Mouse (Mus musculus) megakaryocyte, adult 5-6 weeks (primary cell): ENCODE data around the gene Tarbp1. TPM values are rescaled to one million over a fixed set of nuclear protein-coding genes. Genes with fewer than 3 reads are reported as not detected.
"Not testable (repeated sequence)": the region's sequence is repeated elsewhere in the genome, so short reads cannot be mapped to it uniquely, and the experiment has no call there.

Source experiments
- ATAC-seq: 2 replicates; pipeline ENCODE4 v1.8.0; 2016; ENCODE audit warnings: mild to moderate bottlenecking, inconsistent platforms; ENCODE audit not compliant: poor library complexity, severe bottlenecking
- total RNA-seq, 2 experiments: library from RNA; stranded (forward) in 1 of 2; stranded (reverse) in 1 of 2; fragments of 153-499, 151-499 nt in 1 of 2; fragments of 221-1000, 200-1000 nt in 1 of 2; gene quantifications; 2 replicates each; pipeline versions ENCODE4 v1.2.3 to v1.2.4; 2015 to 2017

Tarbp1 gene
- total RNA-seq, 2 experiments from 2014 or later, result 2.3 to 3.2 TPM

DNA sequence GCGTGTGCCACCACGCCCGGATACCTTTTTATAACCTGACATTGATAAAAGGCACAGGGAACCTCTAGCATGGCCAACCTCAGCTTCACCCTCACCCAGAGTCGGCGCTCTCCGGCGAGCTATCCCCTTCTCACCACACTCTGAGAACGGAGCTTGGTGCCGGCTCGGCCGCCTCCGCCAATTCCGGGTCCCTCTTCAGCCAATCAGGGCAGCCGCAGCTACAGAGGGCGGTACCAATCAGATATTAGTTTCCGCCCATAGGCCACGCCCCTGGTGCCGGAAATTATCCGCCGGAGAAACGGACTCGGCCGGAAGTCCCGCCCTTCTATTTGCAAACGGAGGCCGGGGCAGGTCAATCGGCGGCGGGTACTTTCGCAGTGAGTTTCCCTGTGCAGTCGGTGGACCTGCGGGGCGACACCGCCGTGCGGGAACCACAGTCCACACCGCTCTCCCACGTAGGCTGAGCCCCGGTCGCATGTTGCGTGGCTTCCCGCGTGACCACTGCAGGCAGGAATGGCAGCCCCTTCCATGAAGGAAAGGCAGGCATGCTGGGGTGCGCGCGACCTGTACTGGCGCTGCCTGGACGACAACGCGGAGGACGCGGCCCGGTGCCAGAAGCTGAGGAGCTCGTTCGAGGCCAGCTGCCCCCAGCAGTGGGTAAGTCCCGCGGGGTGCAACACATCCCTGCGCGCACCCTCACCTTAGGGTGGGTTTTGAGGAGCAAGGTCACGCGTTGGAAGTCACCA lies 52.5 kb downstream of the Tarbp1 start, which contains the start of gene Coa6:
TSS of gene Coa6 (plus strand) at position 342 of the 746 bp plus-strand sequence.
- ATAC-seq, result peak; percentile 98

DNA sequence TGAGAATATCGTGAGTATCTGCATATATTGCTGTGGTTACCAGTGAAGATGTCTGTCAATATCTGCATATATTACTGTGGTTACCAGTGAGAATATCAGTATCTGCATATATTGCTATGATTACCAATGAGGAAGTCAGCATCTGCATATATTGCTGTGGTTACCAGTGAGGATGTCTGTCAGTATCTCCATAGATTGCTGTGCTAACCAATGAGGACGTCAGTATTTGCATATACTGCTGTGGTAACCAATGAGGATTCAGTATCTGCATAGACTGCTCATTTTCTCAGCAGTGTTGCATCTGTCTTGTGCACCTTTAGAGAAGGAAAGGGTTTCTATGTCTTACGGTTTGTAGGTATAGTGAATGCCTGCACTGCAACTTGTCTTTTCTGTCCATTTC lies 54.0 kb downstream of the Tarbp1 start:
- ATAC-seq, result no peak

GRCm38 (mm10) chr8:126405030-126405429 lies 69.8 kb downstream of the Tarbp1 start:
- no peak for ATAC-seq

DNA sequence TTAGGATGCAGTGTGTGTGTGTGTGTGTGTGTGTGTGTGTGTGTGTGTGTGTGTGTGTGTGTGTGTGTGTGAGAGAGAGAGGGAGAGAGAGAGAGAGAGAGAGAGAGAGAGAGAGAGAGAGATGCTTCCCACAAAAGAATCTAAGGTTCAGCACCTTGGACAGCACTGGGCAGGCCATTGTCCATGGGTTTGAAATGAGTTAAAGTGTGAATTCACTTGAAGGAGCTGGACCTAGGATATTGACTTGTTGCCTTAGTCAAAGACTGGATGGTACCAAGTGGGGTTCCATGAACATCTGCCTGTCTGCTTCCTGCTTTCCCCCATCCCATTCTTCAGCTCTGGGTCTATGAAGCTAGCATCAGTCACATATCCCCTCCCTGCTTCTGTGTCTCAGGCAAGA lies 70.3 kb downstream of the Tarbp1 start:
- ATAC-seq, result not testable (repeated sequence)

- no peak for ATAC-seq
These were observed 76.5 kb downstream of the Tarbp1 start for GRCm38 (mm10) chr8:126398349-126398748.

- ATAC-seq, result no peak
These were observed 78.9 kb downstream of the Tarbp1 start for GRCm38 (mm10) chr8:126395917-126396316.

- ATAC-seq, result no peak
These were observed 79.5 kb downstream of the Tarbp1 start for GRCm38 (mm10) chr8:126395386-126395785.

DNA sequence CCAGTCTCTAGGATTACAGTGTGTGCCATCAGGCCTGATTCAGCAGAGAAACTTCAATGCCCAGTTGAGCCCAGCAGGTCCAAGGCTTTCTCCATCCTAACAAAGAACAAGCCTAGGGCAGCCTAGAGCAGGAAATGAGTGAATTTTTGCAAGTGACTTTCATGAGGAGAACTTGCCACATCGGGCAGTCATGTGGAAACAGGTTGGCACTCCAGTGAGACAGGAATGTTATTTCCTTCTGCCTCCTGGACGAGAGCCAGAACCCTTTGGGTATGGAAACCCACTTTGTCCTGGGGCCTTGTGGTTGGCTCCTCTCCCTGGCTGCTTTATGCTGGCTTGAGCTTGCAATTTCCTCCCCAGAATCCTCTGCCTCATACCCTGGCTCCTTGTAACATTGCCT lies 83.3 kb downstream of the Tarbp1 start:
- no peak for ATAC-seq

DNA sequence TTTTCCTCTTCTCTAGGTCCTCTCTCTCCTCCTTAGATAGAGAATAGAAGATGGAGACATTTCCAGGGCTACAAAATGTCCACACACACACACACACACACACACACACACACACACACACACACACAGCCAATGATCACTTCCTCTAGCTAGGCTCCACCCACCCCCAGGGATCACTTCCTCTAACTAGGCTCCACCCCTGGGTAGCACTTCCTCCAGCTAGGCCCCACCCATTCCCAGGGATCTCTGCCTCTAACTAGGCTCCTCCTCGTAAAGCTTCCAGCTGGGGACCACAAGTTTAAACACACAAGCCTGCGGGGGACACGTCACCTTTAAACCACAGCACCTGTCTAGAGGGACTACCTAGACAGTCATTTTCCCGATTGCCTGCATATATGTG lies 87.3 kb downstream of the Tarbp1 start:
- peak; percentile 90 for ATAC-seq

GRCm38 (mm10) chr8:126382749-126383148 lies 92.1 kb downstream of the Tarbp1 start:
- no peak for ATAC-seq

DNA sequence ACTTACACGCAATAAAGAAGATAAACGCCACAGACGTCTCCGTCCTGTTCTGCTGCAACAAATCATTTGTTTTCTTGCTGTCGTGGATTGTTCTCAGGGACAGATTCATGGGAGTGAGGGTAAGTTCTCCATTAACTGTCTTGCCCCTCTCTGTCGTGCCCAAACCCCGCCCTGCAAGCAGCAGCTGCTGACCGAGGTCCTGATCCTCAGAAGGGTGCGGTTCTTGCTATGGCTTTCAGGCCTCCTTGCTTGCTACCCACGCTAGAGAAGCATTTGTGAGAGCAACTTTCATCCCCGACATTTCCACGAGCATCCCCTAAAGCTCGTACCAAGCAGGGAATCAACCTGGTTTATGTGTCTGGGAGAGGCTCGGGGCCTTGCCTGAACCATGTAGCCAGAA lies 92.6 kb downstream of the Tarbp1 start:
- ATAC-seq, result no peak

DNA sequence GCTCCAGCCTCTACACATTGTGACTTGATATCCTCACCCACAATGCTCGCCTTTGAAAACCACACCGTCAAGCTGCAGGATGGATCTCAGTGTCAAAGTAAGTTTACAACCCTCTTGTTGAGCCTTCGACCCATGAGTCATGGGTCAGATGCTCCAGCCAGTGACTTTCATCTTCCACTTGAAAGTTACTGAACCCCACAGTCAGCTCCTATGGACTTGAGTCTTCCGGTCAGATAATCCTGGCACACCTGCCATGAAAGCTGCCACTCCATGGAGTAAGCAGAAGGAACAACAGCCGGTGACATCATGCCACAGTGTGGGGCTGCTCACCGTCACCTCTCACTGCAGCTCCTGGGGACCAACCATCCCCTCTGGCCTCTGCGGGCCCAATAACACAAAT lies 93.6 kb downstream of the Tarbp1 start:
- no peak for ATAC-seq

GRCm38 (mm10) chr8:126380141-126380540 lies 94.7 kb downstream of the Tarbp1 start:
- no peak for ATAC-seq

- peak; percentile 49; the same call in 1 of the 2 replicates for ATAC-seq
These were observed 95.3 kb downstream of the Tarbp1 start for GRCm38 (mm10) chr8:126379580-126379979.

Other genes with a start within 250 kb of the Tarbp1 start
- not detected in 2 replicates for gene Slc35f3, start 176.5 kb downstream of the Tarbp1 start, total RNA-seq (2015)
- gene Slc35f3, start 176.5 kb downstream of the Tarbp1 start, total RNA-seq (2017), result not detected in 2 replicates
- gene Coa6, start 52.5 kb downstream of the Tarbp1 start, total RNA-seq (2015), result 24.4 and 36.5 TPM in 2 replicates
- 25.7 and 30.1 TPM in 2 replicates for gene Coa6, start 52.5 kb downstream of the Tarbp1 start, total RNA-seq (2017)
- 95.9 and 105 TPM in 2 replicates for gene Irf2bp2, start 118.9 kb upstream of the Tarbp1 start, total RNA-seq (2015)
- 93.8 and 99.8 TPM in 2 replicates for gene Irf2bp2, start 118.9 kb upstream of the Tarbp1 start, total RNA-seq (2017)